Mouse (Mus musculus) spleen, adult 2 months (tissue): ENCODE measurements around the gene Tstd1.

Experiments used
- CTCF ChIP-seq: fragments of 200-500 bp; IDR thresholded peaks from 2 replicates; pipeline ENCODE4 v1.5.1; 2011; ENCODE audit warnings: mild to moderate bottlenecking, inconsistent platforms; ENCODE audit not compliant: insufficient read depth, insufficient read length, insufficient replicate concordance; ENCODE audit errors: extremely low read depth
- POLR2A ChIP-seq: fragments of 200-500 bp; IDR thresholded peaks from 2 replicates; pipeline ENCODE4 v1.6.1; 2011; ENCODE audit warnings: low read depth, low read length, inconsistent platforms

- TF ChIP-seq POLR2A = no peak
- TF ChIP-seq CTCF = no peak
These were observed 31.4 kb downstream of the Tstd1 start for GRCm38 (mm10) chr1:171450062-171450461.
